Mouse (Mus musculus) splenic B cell, adult 2 months (primary cell): ENCODE data around the gene Tbrg4.
"Not testable (repeated sequence)": the region's sequence is repeated elsewhere in the genome, so short reads cannot be mapped to it uniquely, and the experiment has no call there.

ENCODE experiments used
- DNase-seq: peaks from one replicate; pipeline ENCODE4 v3.0.0-alpha.2; 2011; ENCODE audit warnings: low read depth, low spot score
- H3K27me3 ChIP-seq: 2 replicates; pipeline ENCODE4 v1.6.1; 2012; ENCODE audit warnings: mild to moderate bottlenecking, low read length, moderate library complexity, mixed read lengths; ENCODE audit not compliant: control insufficient read depth, poor library complexity, insufficient read depth, severe bottlenecking
- H3K36me3 ChIP-seq: 2 replicates; pipeline ENCODE4 v1.6.1; 2012; ENCODE audit warnings: mild to moderate bottlenecking, low read length, moderate library complexity, mixed read lengths; ENCODE audit not compliant: control insufficient read depth, poor library complexity, insufficient read depth, severe bottlenecking

Gene Tbrg4

GRCm38 (mm10) chr11:6625478-6626387 lies at the start of gene Tbrg4:
TSS of gene Tbrg4 (minus strand) at chr11:6626067.
- peak; percentile 95 for DNase-seq
- H3K36me3 ChIP-seq = peaks cover 7% of the 10 kb centered on the region
- H3K27me3 ChIP-seq = no peaks in the 10 kb centered on the region

- DNase-seq = no peak
- H3K27me3 ChIP-seq = no peaks in the 10 kb centered on the region
- H3K36me3 ChIP-seq = no peaks in the 10 kb centered on the region
Measured at GRCm38 (mm10) chr11:6675402-6675801, 49.5 kb upstream of the Tbrg4 start.

GRCm38 (mm10) chr11:6674701-6675100 lies 48.8 kb upstream of the Tbrg4 start:
- no peak for DNase-seq

GRCm38 (mm10) chr11:6670826-6671225 lies 45.0 kb upstream of the Tbrg4 start:
- no peak for DNase-seq
- H3K36me3 ChIP-seq = no peaks in the 10 kb centered on the region
- no peaks in the 10 kb centered on the region for H3K27me3 ChIP-seq

More at GRCm38 (mm10) chr11:6674701-6675100, 48.8 kb upstream of the Tbrg4 start:
- no peaks in the 10 kb centered on the region for H3K36me3 ChIP-seq
- H3K27me3 ChIP-seq = no peaks in the 10 kb centered on the region

GRCm38 (mm10) chr11:6670044-6670443 lies 44.2 kb upstream of the Tbrg4 start:
- DNase-seq = no peak
- Histone ChIP-seq H3K27me3 (no peaks in the 10 kb centered on the region), H3K36me3 (no peaks in the 10 kb centered on the region)

GRCm38 (mm10) chr11:6669041-6669440 lies 43.2 kb upstream of the Tbrg4 start:
- Histone ChIP-seq H3K36me3 (no peaks in the 10 kb centered on the region), H3K27me3 (no peaks in the 10 kb centered on the region)
- no peak for DNase-seq

- Histone ChIP-seq H3K27me3 (no peaks in the 10 kb centered on the region), H3K36me3 (no peaks in the 10 kb centered on the region)
- DNase-seq = no peak
Measured at GRCm38 (mm10) chr11:6666634-6667033, 40.8 kb upstream of the Tbrg4 start.

- no peaks in the 10 kb centered on the region for H3K27me3 ChIP-seq
- DNase-seq = no peak
- no peaks in the 10 kb centered on the region for H3K36me3 ChIP-seq
Measured at GRCm38 (mm10) chr11:6661206-6661605, 35.3 kb upstream of the Tbrg4 start.

- peak; percentile 48 for DNase-seq
- Histone ChIP-seq H3K27me3 (no peaks in the 10 kb centered on the region), H3K36me3 (no peaks in the 10 kb centered on the region)
Measured at GRCm38 (mm10) chr11:6658271-6658670, 32.4 kb upstream of the Tbrg4 start, which contains the start of gene Ramp3. TSS of gene Ramp3 (plus strand) at chr11:6658521.

- DNase-seq = peak; percentile 87
- Histone ChIP-seq H3K36me3 (no peaks in the 10 kb centered on the region), H3K27me3 (no peaks in the 10 kb centered on the region)
Measured at GRCm38 (mm10) chr11:6654903-6655302, 29.0 kb upstream of the Tbrg4 start.

- DNase-seq = peak; percentile 35
- H3K36me3 ChIP-seq, H3K27me3 ChIP-seq: not testable (repeated sequence)
Measured at GRCm38 (mm10) chr11:6652978-6653377, 27.1 kb upstream of the Tbrg4 start.

- no peaks in the 10 kb centered on the region for H3K27me3 ChIP-seq
- no peaks in the 10 kb centered on the region for H3K36me3 ChIP-seq
- no peak for DNase-seq
Measured at GRCm38 (mm10) chr11:6650519-6650918, 24.7 kb upstream of the Tbrg4 start.

- Histone ChIP-seq H3K36me3 (no peaks in the 10 kb centered on the region), H3K27me3 (no peaks in the 10 kb centered on the region)
- DNase-seq = peak; percentile 23
Measured at GRCm38 (mm10) chr11:6647831-6648724, 22.2 kb upstream of the Tbrg4 start.

GRCm38 (mm10) chr11:6644566-6644965 lies 18.7 kb upstream of the Tbrg4 start:
- Histone ChIP-seq H3K27me3 (no peaks in the 10 kb centered on the region), H3K36me3 (no peaks in the 10 kb centered on the region)
- no peak for DNase-seq

- Histone ChIP-seq H3K36me3 (no peaks in the 10 kb centered on the region), H3K27me3 (no peaks in the 10 kb centered on the region)
- DNase-seq = no peak
Measured at GRCm38 (mm10) chr11:6639072-6639471, 13.2 kb upstream of the Tbrg4 start.
